Mouse (Mus musculus) G1E (cell line): Measurements from ENCODE around the gene Scml4. TPM values are rescaled to one million over a fixed set of nuclear protein-coding genes. Genes with fewer than 3 reads are reported as not detected.

Source experiments
- ATAC-seq: 2 replicates; pipeline ENCODE4 v1.8.0; 2016; ENCODE audit warnings: mild to moderate bottlenecking; ENCODE audit not compliant: insufficient number of reproducible peaks, poor library complexity, low FRiP score, severe bottlenecking; ENCODE audit errors: extremely low read depth
- DNase-seq: peaks from one replicate; pipeline ENCODE4 v3.0.0; 2012; ENCODE audit warnings: low spot score
- H3K27me3 ChIP-seq: 2 replicates; pipeline ENCODE4 v1.6.1; 2012; ENCODE audit warnings: mild to moderate bottlenecking, low read length, inconsistent platforms; ENCODE audit not compliant: insufficient read depth
- H3K36me3 ChIP-seq: replicated peaks from 2 replicates; pipeline ENCODE3; 2012; ENCODE audit warnings: mild to moderate bottlenecking, inconsistent platforms
- H3K4me1 ChIP-seq: 2 replicates; pipeline ENCODE4 v1.6.1; 2012; ENCODE audit warnings: low read depth, low read length, inconsistent platforms, mixed read lengths; ENCODE audit not compliant: insufficient read depth
- H3K4me3 ChIP-seq: 2 replicates; pipeline ENCODE4 v1.5.1; 2012; ENCODE audit warnings: low read depth, mild to moderate bottlenecking, inconsistent platforms, low read length, moderate library complexity, mixed read lengths
- H3K9me3 ChIP-seq: replicated peaks from 2 replicates; pipeline ENCODE4 v1.6.1; 2012; ENCODE audit warnings: inconsistent platforms
- CTCF ChIP-seq: IDR thresholded peaks from 2 replicates; pipeline ENCODE4 v1.5.1; 2012; ENCODE audit warnings: low read depth, low read length, inconsistent platforms, mixed read lengths
- GATA1 ChIP-seq: IDR thresholded peaks from 2 replicates; pipeline ENCODE4 v1.6.1; 2012; ENCODE audit warnings: borderline replicate concordance, low read length, inconsistent platforms, mixed read lengths
- GATA2 ChIP-seq: IDR thresholded peaks from 2 replicates; pipeline ENCODE4 v1.6.1; 2012; ENCODE audit warnings: low read depth, low read length, inconsistent platforms, borderline replicate concordance
- POLR2AphosphoS5 ChIP-seq: IDR thresholded peaks from 2 replicates; pipeline ENCODE4 v1.6.1; 2012; ENCODE audit warnings: low read depth, low read length, inconsistent platforms; ENCODE audit not compliant: insufficient replicate concordance
- TAL1 ChIP-seq: conservative IDR thresholded peaks from 2 replicates; pipeline ENCODE4 v1.6.1; 2012; ENCODE audit warnings: low read depth, low read length, inconsistent platforms, mixed read lengths
- polyA plus RNA-seq: library from polyadenylated mRNA; stranded (reverse); fragments of >175 nt; gene quantifications from 2 replicates; pipeline ENCODE4 v1.2.3, GENCODE M21; 2012
- total RNA-seq, 2 experiments: library from RNA; stranded (forward) in 1 of 2; stranded (reverse) in 1 of 2; fragments of 200-1000 nt in 1 of 2; fragments of >200 nt in 1 of 2; fragmentation: Nextera tagmentation in 1 of 2; gene quantifications; 2 replicates each; pipeline ENCODE4 v1.2.3; 2014 to 2017

The Scml4 gene
- not detected in 2 replicates for total RNA-seq (2014; fragmentation: Nextera tagmentation)
- total RNA-seq (2017) = 0.06 TPM in 1 of 2 replicates, not detected in the other
- polyA plus RNA-seq = not detected in 2 replicates

DNA sequence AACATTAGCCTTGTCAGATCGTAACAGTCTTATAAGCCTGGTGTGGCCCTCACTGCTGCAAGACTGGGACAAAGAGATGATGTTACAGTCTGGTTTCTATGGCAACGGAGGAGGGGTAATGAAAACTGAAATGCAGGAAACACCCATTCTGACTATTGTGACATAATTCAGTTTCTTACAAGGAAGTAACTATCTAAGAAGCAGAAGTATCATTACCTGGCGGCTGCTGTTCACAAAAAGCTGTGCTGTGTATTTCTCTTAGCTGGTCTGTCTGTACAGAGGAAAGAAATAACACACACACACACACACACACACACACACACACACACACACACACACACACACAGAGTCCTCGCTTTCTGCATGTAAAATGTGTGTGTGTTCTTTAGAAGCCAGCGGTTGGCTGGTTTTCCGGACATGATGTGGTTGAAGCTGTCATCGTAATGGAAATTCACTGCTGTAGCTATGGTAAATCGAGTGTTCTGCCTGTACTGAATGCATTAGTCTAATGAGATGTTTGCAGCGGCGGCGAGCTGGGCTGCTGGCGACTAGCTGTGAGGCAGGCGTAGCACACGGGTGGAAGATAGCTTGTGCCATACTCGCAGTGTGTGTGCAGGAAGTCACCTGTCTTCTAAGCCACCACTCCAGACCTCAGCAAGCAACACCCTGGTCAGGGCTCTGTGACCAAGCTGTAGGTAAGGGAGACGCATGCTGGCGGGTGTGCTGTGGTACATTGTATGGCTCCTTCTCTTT, at the start of gene Scml4:
TSS of gene Scml4 (plus strand) at position 212 of the 753 bp plus-strand sequence.
- DNase-seq = no peak
- ATAC-seq = no peak
- Histone ChIP-seq H3K27me3 (peaks cover 4% of the 10 kb centered on the region; the same call in 1 of the 2 replicates), H3K36me3 (no peaks in the 10 kb centered on the region), H3K4me1 (no peaks in the 10 kb centered on the region), H3K4me3 (no peak within 1 kb of the TSS), H3K9me3 (peaks cover 3% of the 10 kb centered on the region; the same call in 1 of the 2 replicates)
- no peak for TF ChIP-seq GATA2
- no peak for TF ChIP-seq POLR2AphosphoS5
- no peak for TF ChIP-seq GATA1
- no peak for TF ChIP-seq TAL1
- no peak for TF ChIP-seq CTCF

GRCm38 (mm10) chr10:42825923-42826322, 34.2 kb upstream of the Scml4 start:
- H3K27me3 ChIP-seq = no peaks in the 10 kb centered on the region
- ATAC-seq (no peak), DNase-seq (no peak)
- H3K36me3 ChIP-seq = peaks cover 39% of the 10 kb centered on the region
- H3K9me3 ChIP-seq = no peaks in the 10 kb centered on the region
- H3K4me1 ChIP-seq = no peaks in the 10 kb centered on the region
- H3K4me3 ChIP-seq = no peak overlapping the region
- TF ChIP-seq CTCF = no peak
- TF ChIP-seq GATA1 = no peak
- TF ChIP-seq GATA2 = no peak
- no peak for TF ChIP-seq POLR2AphosphoS5
- TF ChIP-seq TAL1 = no peak

DNA sequence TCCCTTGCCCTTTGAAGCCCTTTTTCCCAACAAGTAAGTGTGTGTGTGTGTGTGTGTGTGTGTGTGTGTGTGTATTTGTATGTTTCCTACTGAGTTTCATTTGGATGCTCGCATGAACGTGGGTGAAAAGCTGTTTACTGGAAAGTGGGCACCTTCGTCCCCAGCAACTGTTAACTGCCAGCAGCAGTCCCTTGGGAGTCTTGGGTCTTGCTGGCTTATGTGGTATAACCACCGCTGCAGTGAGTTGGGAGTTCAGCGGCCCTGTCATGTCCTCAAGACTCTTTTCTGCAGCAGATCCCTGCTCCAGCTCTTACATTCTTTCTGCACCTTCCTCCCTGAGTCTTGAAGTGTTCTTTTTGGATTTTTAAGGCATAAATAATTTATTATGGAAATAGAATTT, 33.0 kb upstream of the Scml4 start:
- no peaks in the 10 kb centered on the region for H3K9me3 ChIP-seq
- H3K4me3 ChIP-seq = no peak overlapping the region
- no peak for TF ChIP-seq GATA1
- TF ChIP-seq TAL1 = no peak
- TF ChIP-seq POLR2AphosphoS5 = no peak
- TF ChIP-seq CTCF = no peak
- no peak for TF ChIP-seq GATA2
- H3K27me3 ChIP-seq = no peaks in the 10 kb centered on the region
- ATAC-seq (no peak), DNase-seq (no peak)
- no peaks in the 10 kb centered on the region for H3K4me1 ChIP-seq
- peaks cover 45% of the 10 kb centered on the region for H3K36me3 ChIP-seq

GRCm38 (mm10) chr10:42830007-42830406, 30.2 kb upstream of the Scml4 start:
- Histone ChIP-seq H3K4me1 (no peaks in the 10 kb centered on the region), H3K9me3 (no peaks in the 10 kb centered on the region), H3K36me3 (peaks cover 59% of the 10 kb centered on the region), H3K4me3 (no peak overlapping the region), H3K27me3 (no peaks in the 10 kb centered on the region)
- no peak for DNase-seq
- ATAC-seq = no peak
- TF ChIP-seq TAL1 (no peak), GATA2 (no peak), POLR2AphosphoS5 (no peak), GATA1 (no peak), CTCF (no peak)

- Histone ChIP-seq H3K9me3 (no peaks in the 10 kb centered on the region), H3K36me3 (peaks cover 60% of the 10 kb centered on the region), H3K4me3 (no peak overlapping the region), H3K27me3 (no peaks in the 10 kb centered on the region), H3K4me1 (no peaks in the 10 kb centered on the region)
- ATAC-seq = no peak
- no peak for TF ChIP-seq GATA1
- no peak for TF ChIP-seq GATA2
- no peak for TF ChIP-seq POLR2AphosphoS5
- no peak for TF ChIP-seq TAL1
- no peak for TF ChIP-seq CTCF
- DNase-seq = no peak
Measured at GRCm38 (mm10) chr10:42830409-42830808, 29.8 kb upstream of the Scml4 start.

- ATAC-seq (no peak), DNase-seq (no peak)
- H3K27me3 ChIP-seq = no peaks in the 10 kb centered on the region
- H3K4me3 ChIP-seq = no peak overlapping the region
- no peak for TF ChIP-seq GATA2
- no peak for TF ChIP-seq GATA1
- TF ChIP-seq POLR2AphosphoS5 = no peak
- no peak for TF ChIP-seq TAL1
- no peak for TF ChIP-seq CTCF
- H3K9me3 ChIP-seq = no peaks in the 10 kb centered on the region
- no peaks in the 10 kb centered on the region for H3K4me1 ChIP-seq
- peaks cover 49% of the 10 kb centered on the region for H3K36me3 ChIP-seq
Measured at GRCm38 (mm10) chr10:42832677-42833076, 27.5 kb upstream of the Scml4 start.
